Mouse (Mus musculus) layer of hippocampus, postnatal 25 days (tissue): ENCODE data around the gene Npr3. TPM values are rescaled to one million over a fixed set of nuclear protein-coding genes. Genes with fewer than 3 reads are reported as not detected.

Source experiments
- total RNA-seq, 2 experiments: library from RNA; stranded (reverse); gene quantifications; 2 replicates each; pipeline ENCODE4 v1.2.3; 2021

The Npr3 gene
- total RNA-seq, 2 experiments from 2014 or later = 14.0 to 16.0 TPM

Other genes with a start within 250 kb of the Npr3 start
- gene Sub1, start 89.7 kb upstream of the Npr3 start, total RNA-seq = 100 to 1,000 TPM; 305 to 336 TPM
- 100 to 1,000 TPM; 346 to 351 TPM for gene Zfr, start 210.5 kb upstream of the Npr3 start, total RNA-seq